Mouse (Mus musculus): ENCODE measurements around the gene Ubac2. TPM values are rescaled to one million over a fixed set of nuclear protein-coding genes. Genes with fewer than 3 reads are reported as not detected.

Ubac2 gene
- polyA plus RNA-seq, 1 experiment = 102 TPM

DNA sequence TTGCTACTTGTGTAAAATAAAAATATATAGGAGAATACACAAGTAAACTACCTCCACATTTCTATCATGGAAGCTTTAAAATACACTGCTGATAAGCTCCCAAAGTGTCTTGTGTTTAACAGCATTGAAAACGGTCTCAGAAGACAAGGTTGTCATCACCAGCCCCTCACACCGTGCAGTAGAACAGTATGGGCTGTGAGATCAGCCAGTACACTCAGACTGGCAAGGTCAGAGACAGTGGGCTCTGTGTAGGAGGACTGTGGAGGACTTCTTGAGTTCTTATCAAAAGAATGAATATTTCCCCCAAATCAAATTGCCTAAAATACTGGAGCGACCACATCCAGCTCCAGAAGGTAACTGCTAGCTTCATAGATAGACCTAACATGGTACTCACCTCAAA, 61.2 kb downstream of the Ubac2 start:
- Histone ChIP-seq H3K27ac (ENCODE audit: control insufficient read depth, insufficient read depth, low read length) (peak overlapping the region; percentile 60; the same call in 1 of the 2 replicates), H3K36me3 (ENCODE audit: control insufficient read depth, insufficient read depth, low read length) (no peaks in the 10 kb centered on the region), H3K27me3 (ENCODE audit: control insufficient read depth, insufficient read depth, low read length) (no peaks in the 10 kb centered on the region), H3K4me1 (replicated peaks; ENCODE audit: control insufficient read depth, insufficient read depth, low read length) (peaks cover 17% of the 10 kb centered on the region), H3K4me3 (ENCODE audit: control insufficient read depth, insufficient read depth, low read length) (no peak overlapping the region)
- TF ChIP-seq POLR2A (IDR thresholded peaks at IDR 0.05; ENCODE audit: control insufficient read depth, extremely low read depth, insufficient read depth, low read length, poor library complexity) (no peak), CTCF (IDR thresholded peaks at IDR 0.05; ENCODE audit: borderline replicate concordance, control insufficient read depth, extremely low read depth, insufficient read depth, low read length, poor library complexity) (no peak)
- 97% methylated on average over 3 of the region's 3 CpGs for WGBS
- no peak for DNase-seq

DNA sequence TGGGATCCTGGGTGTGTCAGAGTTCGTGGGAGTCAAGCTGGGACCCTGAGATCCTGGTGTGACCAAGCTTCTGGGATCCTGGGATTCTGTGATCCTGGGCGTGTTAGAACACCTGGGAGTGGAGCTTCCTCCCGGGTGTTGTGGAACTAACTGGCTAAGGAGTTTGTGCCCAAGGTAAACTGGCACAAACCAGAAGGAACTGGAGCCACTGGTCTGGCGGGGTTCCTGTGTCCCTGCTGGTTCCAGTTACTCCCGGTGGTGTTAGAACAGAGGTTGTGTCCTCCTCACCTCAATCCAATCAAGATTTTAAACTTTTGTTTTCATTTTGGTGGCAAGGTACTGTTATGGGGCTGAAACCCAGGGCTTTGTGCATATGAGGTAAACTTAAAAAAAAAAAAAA, 67.7 kb downstream of the Ubac2 start:
- 89% methylated on average over 5 of the region's 5 CpGs for WGBS
- H3K27me3 ChIP-seq (ENCODE audit: control insufficient read depth, insufficient read depth, low read length) = no peaks in the 10 kb centered on the region
- peak overlapping the region; percentile 78 for H3K27ac ChIP-seq (ENCODE audit: control insufficient read depth, insufficient read depth, low read length)
- H3K4me1 ChIP-seq (replicated peaks; ENCODE audit: control insufficient read depth, insufficient read depth, low read length) = peaks cover 24% of the 10 kb centered on the region
- TF ChIP-seq CTCF (IDR thresholded peaks at IDR 0.05; ENCODE audit: borderline replicate concordance, control insufficient read depth, extremely low read depth, insufficient read depth, low read length, poor library complexity) (no peak), POLR2A (IDR thresholded peaks at IDR 0.05; ENCODE audit: control insufficient read depth, extremely low read depth, insufficient read depth, low read length, poor library complexity) (no peak)
- DNase-seq = no peak
- H3K36me3 ChIP-seq (ENCODE audit: control insufficient read depth, insufficient read depth, low read length) = no peaks in the 10 kb centered on the region
- H3K4me3 ChIP-seq (ENCODE audit: control insufficient read depth, insufficient read depth, low read length) = no peak overlapping the region

DNA sequence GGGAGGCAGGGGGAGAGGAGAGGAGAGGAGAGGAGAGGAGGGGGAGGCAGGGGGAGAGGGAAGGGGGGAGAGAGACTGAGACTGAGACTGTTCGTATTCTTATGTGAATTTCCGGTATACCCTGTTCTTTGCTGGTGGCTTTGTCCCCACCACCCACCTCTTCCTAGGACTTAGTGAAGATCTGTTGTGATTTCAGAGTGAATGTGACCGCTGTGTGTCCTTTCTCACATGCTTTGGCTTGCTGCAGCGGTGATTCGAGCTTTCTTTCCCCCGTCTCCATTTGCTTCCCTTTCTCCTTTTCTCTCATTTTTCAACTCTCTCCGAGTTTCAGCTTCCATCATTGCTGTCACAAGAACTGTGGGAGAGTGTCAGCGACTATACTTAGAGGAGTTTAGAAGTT, 68.3 kb downstream of the Ubac2 start:
- 65% methylated on average over 8 of the region's 8 CpGs for WGBS
- H3K27me3 ChIP-seq (ENCODE audit: control insufficient read depth, insufficient read depth, low read length) = no peaks in the 10 kb centered on the region
- H3K4me3 ChIP-seq (ENCODE audit: control insufficient read depth, insufficient read depth, low read length) = no peak overlapping the region
- no peak for DNase-seq
- no peaks in the 10 kb centered on the region for H3K36me3 ChIP-seq (ENCODE audit: control insufficient read depth, insufficient read depth, low read length)
- peaks cover 28% of the 10 kb centered on the region for H3K4me1 ChIP-seq (replicated peaks; ENCODE audit: control insufficient read depth, insufficient read depth, low read length)
- peak overlapping the region; percentile 73 for H3K27ac ChIP-seq (ENCODE audit: control insufficient read depth, insufficient read depth, low read length)
- no peak for TF ChIP-seq POLR2A (IDR thresholded peaks at IDR 0.05; ENCODE audit: control insufficient read depth, extremely low read depth, insufficient read depth, low read length, poor library complexity)
- TF ChIP-seq CTCF (IDR thresholded peaks at IDR 0.05; ENCODE audit: borderline replicate concordance, control insufficient read depth, extremely low read depth, insufficient read depth, low read length, poor library complexity) = no peak

DNA sequence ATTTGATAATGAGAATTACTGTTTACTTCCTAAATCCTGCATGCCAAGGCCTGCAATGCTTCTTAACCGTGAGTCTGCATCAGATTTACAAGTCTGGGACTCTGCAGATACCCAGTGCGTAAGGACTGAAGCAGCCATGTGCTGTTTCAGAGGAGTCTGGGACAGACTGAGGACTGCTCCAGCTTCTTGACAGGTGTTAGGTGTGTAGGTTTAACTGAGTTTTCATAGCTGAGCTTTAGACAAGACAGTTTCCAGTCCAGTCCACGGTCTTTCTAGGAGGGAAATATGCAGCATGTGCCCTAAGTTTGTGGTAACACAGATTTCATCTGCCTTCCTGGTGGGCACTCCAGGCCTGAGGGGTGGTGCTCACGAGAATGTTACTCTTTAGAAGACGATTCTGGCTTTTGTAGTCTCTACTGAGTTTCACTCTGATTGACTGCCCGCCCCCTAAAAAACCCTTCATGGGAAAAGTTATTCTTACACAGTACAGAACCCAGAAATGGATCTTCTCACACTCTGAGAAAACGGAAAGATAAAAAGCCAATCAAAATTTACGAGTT, 68.9 kb downstream of the Ubac2 start:
- WGBS = 70% methylated on average over 8 of the region's 8 CpGs
- Histone ChIP-seq H3K4me1 (replicated peaks; ENCODE audit: control insufficient read depth, insufficient read depth, low read length) (peaks cover 31% of the 10 kb centered on the region), H3K4me3 (ENCODE audit: control insufficient read depth, insufficient read depth, low read length) (no peak overlapping the region), H3K36me3 (ENCODE audit: control insufficient read depth, insufficient read depth, low read length) (no peaks in the 10 kb centered on the region), H3K27me3 (ENCODE audit: control insufficient read depth, insufficient read depth, low read length) (no peaks in the 10 kb centered on the region), H3K27ac (ENCODE audit: control insufficient read depth, insufficient read depth, low read length) (peak overlapping the region; percentile 66; the same call in 1 of the 2 replicates)
- TF ChIP-seq POLR2A (IDR thresholded peaks at IDR 0.05; ENCODE audit: control insufficient read depth, extremely low read depth, insufficient read depth, low read length, poor library complexity) = no peak
- no peak for TF ChIP-seq CTCF (IDR thresholded peaks at IDR 0.05; ENCODE audit: borderline replicate concordance, control insufficient read depth, extremely low read depth, insufficient read depth, low read length, poor library complexity)
- no peak for DNase-seq

DNA sequence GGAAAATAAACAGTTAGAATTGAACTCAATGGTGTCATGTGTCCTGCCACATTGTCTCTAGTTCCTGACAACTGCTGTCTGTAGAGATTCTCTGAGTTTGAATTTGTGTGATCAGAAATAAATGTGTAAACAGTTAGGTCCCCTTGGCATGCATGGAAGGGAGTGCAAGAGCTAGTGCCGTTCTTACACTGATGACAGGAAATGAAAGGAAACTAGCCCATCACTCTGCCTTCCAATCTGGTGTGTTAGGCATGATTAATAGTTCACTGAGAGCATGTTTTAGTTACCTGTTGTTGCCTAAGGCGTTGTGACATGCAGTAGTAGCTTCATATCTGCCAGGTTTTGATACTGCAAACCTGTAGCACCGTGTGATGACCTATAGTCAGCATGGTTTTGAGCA, 69.5 kb downstream of the Ubac2 start:
- no peaks in the 10 kb centered on the region for H3K27me3 ChIP-seq (ENCODE audit: control insufficient read depth, insufficient read depth, low read length)
- 90% methylated on average over 3 of the region's 3 CpGs for WGBS
- DNase-seq = no peak
- H3K4me1 ChIP-seq (replicated peaks; ENCODE audit: control insufficient read depth, insufficient read depth, low read length) = peaks cover 31% of the 10 kb centered on the region
- no peaks in the 10 kb centered on the region for H3K36me3 ChIP-seq (ENCODE audit: control insufficient read depth, insufficient read depth, low read length)
- no peak overlapping the region; the same call in 1 of the 2 replicates for H3K27ac ChIP-seq (ENCODE audit: control insufficient read depth, insufficient read depth, low read length)
- H3K4me3 ChIP-seq (ENCODE audit: control insufficient read depth, insufficient read depth, low read length) = no peak overlapping the region
- no peak for TF ChIP-seq CTCF (IDR thresholded peaks at IDR 0.05; ENCODE audit: borderline replicate concordance, control insufficient read depth, extremely low read depth, insufficient read depth, low read length, poor library complexity)
- TF ChIP-seq POLR2A (IDR thresholded peaks at IDR 0.05; ENCODE audit: control insufficient read depth, extremely low read depth, insufficient read depth, low read length, poor library complexity) = no peak

DNA sequence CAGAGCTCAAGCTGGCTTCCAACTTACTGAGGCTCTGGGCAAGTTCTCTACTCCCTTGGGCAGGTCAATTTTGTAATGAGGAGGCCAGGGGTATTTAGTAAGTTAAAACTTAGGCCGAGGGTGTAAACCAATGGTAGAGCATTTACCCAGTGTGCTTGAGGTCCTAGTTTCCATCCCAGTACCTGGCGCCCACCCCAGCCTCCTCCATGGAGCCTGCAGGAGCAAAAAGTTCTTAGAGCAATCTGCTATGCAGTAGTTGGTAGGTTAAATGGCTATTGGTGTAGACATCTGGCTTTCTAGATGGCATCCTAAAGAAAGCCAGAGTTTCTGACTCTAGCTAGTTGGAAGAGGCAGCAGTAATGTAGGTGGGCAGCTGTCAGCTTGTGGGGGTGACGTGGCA, 71.0 kb downstream of the Ubac2 start:
- Histone ChIP-seq H3K4me3 (ENCODE audit: control insufficient read depth, insufficient read depth, low read length) (no peak overlapping the region), H3K27me3 (ENCODE audit: control insufficient read depth, insufficient read depth, low read length) (no peaks in the 10 kb centered on the region), H3K36me3 (ENCODE audit: control insufficient read depth, insufficient read depth, low read length) (no peaks in the 10 kb centered on the region), H3K27ac (ENCODE audit: control insufficient read depth, insufficient read depth, low read length) (0 out of 2 replicates have a peak overlapping the region, but pooled peaks have one; percentile 15), H3K4me1 (replicated peaks; ENCODE audit: control insufficient read depth, insufficient read depth, low read length) (peaks cover 40% of the 10 kb centered on the region)
- no peak for DNase-seq
- WGBS = 96% methylated on average over 3 of the region's 3 CpGs
- no peak for TF ChIP-seq CTCF (IDR thresholded peaks at IDR 0.05; ENCODE audit: borderline replicate concordance, control insufficient read depth, extremely low read depth, insufficient read depth, low read length, poor library complexity)
- TF ChIP-seq POLR2A (IDR thresholded peaks at IDR 0.05; ENCODE audit: control insufficient read depth, extremely low read depth, insufficient read depth, low read length, poor library complexity) = no peak

DNA sequence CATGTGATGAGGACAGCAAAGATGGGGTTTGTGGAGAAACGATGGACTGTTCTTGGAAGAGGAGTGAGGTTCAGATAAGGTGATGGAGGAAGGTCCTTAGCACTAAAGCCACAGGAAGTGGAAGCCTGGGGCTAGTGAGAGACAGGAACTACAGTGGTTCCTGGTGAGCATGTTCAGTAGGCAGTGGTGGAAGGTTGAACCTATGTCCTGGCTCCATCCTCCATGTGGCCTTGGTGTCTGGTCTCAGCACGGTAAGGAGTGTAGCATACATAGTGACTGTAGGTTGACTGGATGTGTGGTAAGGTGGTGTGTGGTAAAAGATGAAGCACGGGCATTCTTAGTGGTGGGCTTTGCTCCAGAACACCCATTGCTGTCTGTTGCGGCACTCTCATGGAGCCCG, 71.5 kb downstream of the Ubac2 start:
- no peak for DNase-seq
- 60% methylated on average over 5 of the region's 5 CpGs for WGBS
- no peak overlapping the region for H3K4me3 ChIP-seq (ENCODE audit: control insufficient read depth, insufficient read depth, low read length)
- no peaks in the 10 kb centered on the region for H3K36me3 ChIP-seq (ENCODE audit: control insufficient read depth, insufficient read depth, low read length)
- TF ChIP-seq POLR2A (IDR thresholded peaks at IDR 0.05; ENCODE audit: control insufficient read depth, extremely low read depth, insufficient read depth, low read length, poor library complexity) (no peak), CTCF (IDR thresholded peaks at IDR 0.05; ENCODE audit: borderline replicate concordance, control insufficient read depth, extremely low read depth, insufficient read depth, low read length, poor library complexity) (no peak)
- H3K4me1 ChIP-seq (replicated peaks; ENCODE audit: control insufficient read depth, insufficient read depth, low read length) = peaks cover 45% of the 10 kb centered on the region
- H3K27me3 ChIP-seq (ENCODE audit: control insufficient read depth, insufficient read depth, low read length) = no peaks in the 10 kb centered on the region
- no peak overlapping the region for H3K27ac ChIP-seq (ENCODE audit: control insufficient read depth, insufficient read depth, low read length)

Data from thymus, adult 2 months (tissue).